Mouse (Mus musculus) ovary, postnatal 10 days (tissue): ENCODE measurements around the gene Pdzd2.

Experiments used
- DNase-seq: peaks from one replicate; pipeline ENCODE4 v3.0.0; 2022; ENCODE audit warnings: low spot score

Pdzd2 gene

DNA sequence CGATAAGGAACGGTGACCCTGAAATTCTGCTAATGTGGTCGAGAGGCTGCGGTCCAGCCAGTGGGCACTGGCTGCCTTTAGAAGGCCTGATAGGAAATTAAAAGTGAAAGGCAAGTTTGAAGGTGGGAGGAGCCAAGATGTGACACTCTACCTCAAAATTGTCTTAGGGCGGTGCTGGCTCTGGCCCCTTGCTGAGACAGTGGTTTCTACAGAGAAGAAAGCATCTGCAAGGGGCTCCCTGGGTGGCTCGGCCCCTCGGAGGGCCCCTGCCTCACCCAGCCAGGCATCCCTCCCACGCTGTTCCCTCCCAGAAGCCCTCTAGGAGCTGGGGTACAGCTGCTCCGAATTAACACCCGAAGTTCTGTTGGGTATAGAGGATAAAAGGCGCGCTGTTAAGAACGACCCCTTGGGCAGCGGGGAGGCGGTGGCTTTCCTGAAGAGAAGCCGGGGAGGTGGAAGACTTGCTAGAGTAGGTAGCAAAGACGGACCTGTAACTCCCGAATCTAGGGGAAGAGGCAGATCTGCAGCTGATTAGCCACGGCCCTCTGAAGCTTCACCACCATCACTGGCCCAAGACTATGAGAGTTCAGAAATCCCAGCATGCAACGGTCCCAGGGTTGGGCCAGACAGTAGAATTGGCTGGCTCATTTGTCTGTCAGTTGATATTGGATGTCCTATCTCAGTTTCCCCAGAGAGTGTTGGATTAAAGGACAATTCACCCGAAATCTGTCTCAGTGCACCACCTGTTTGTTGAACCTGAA is 71.8 kb downstream of the Pdzd2 start:
- no peak for DNase-seq

DNA sequence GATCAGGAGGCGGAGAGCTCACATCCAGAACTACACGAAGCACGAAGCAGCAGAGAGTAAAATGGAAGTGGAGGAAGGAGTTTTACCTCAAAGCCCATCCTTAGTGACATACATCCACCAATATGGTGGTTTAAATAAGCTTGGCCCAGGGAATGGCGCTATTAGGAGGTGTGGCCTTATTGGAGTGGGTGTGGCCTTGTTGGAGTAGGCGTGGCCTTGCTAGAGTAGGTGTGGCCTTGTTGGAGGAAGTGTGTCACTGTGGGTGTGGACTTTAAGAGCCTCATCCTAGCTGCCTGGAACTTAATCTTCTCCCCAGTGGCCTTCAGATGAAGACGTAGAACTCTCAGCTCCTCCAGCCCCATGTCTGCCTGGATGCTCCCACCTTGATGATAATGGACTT is 73.8 kb downstream of the Pdzd2 start:
- no peak for DNase-seq

DNA sequence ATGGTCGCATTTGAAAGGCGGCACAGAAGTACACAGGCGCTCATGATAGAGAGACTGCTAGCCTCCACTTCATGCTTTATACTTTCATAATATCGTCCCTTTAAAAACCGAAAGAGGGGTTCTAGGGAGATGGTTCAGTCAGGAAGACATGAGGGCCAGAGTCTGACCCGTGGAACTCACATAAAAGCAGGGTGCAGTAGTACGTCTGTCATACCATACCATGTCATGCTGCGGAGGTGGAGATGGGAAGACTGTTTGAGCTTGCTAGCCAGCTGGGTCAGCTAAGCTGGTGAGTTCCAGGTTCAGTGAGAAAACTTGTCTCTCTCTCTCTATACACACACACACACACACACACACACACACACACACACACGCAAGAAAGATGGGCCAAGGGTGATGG is 76.4 kb downstream of the Pdzd2 start:
- DNase-seq, result no peak

DNA sequence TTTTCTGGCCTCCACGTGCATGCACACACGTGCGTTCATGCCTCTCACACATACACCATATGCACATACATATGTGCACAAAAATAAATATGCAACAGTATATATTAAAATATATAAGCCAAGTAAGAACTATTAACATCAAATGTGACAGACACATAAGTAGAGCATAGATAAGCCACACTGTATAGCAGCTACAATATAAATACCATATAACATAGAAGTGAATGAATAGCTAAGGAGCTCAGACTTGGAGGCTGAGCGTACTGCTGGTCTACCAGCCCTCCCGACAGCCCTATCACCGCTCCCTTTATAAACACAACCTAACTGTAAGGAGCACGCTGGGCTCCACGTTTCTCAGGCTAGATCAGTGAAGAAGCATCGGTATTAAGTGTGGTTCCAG is 79.4 kb downstream of the Pdzd2 start:
- no peak for DNase-seq

DNA sequence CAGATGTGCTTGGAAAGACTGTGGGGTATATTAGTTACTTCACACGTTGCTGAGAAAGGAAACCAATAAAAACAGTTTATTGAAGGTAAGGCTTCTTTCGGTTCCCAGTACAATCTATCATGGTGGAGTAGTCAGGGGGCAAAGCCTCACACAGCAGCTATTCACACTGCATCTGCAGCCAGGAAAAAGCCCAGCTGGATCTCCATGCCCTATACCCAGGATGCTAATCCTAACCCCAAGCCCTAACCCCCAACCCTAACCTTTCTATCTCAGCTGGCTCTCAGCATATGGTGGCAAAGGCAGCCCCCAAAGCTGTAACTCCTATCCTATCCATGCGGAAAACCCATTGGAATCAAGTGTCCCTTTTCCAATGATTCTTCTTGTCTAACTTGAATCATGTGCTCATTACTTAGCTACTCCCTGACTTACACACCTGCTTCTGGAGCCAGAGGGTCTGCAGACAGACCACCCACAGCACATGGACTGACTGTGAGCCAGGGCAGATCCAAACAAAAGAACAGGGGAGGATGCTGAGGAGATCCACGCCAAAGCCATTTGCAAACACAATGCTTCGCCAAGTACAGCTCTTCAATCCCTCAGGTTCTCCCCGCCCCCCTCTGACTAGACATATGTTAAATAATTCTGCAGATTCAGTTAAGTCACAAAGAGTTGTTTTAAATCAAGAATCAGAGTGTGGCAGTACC is 83.6 kb downstream of the Pdzd2 start:
- DNase-seq, result no peak

DNA sequence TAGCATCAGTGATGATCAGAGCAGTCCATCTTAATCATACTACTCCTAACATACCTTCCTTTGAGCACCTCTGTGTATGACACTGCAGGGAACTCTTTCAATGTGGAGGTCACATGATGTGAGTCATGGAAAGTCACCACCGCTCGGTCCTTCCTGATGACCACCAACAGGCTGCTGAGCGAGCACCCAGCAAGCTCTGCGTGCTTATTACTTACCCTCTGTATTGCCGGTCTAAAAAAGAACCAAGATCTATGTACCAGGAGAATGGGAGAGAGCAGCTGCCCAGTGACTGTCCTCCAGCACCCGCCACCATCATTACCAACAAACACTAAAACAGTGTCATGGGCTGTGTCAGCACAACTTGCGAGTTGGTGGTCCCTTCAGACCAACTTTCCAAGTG is 84.4 kb downstream of the Pdzd2 start:
- no peak for DNase-seq

DNA sequence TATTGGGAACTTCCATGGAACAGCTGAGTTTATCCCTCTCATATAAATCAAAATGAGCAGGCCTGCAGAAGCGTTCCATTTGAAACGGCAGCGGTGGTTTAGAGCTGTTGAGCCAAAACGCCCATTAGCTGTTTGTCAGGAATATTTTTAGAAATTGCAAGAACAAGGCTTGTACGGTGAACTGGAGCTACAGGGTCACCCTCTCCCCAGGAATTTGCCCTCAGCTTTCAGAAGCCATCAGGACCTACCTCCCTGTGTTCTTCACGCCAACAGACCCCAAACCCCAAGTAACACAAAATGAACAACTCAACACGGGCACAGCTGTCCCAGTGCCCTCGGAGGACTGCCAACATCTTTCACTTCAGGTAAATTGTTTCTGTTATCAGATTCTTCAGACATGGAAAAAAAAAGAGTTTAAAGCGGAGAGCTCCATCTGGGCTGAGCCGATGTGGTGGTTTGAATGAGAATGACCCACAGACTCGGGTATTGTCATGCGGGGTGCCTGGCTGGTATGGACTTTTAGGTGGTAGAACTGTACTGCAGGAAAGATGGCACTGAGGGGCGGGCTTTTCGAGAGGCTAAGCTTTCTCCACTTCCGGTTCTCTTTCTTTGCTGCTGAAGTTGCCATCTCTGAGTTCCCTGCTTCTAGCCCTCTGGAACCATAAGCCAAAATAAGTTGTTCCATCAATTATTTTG is 87.2 kb downstream of the Pdzd2 start:
- DNase-seq, result no peak

DNA sequence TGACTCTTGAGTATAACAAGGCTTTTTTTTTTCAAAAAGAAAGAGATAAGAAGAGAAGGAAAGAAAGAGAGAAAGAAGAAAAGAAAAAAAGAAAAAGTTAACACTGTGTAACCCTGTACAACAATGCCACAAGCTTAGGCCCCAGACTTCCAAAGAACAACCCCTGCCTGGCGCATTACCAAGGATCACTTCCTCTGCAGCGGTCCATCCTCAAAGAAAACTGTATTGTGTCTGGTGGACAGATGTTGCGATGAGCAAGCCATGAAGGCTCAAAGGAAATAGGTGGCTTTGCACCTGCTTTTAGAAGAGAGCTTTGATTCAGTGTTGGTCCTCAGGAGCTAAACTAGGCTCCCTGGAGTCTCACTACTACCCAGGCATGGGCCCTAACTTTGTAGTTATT is 89.5 kb downstream of the Pdzd2 start:
- no peak for DNase-seq

DNA sequence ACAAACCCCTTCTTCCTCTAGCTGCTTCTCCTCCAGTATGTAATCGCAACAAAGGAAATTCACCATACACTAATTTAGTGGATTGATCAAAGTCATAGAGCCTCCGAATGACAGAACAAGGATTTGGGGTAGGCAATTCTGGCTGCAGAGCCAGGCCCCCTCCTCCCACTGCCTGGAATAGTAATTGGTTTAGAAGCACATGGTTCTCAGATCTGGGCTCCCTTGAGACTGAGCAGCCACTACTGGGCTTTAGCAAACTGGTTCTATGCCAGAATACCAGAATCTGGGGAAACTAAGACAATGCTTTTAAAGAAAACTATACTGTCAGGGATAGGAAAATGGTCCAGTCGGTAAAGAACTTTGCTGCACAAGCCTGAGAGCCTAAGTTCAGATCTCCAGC is 90.0 kb downstream of the Pdzd2 start:
- no peak for DNase-seq

DNA sequence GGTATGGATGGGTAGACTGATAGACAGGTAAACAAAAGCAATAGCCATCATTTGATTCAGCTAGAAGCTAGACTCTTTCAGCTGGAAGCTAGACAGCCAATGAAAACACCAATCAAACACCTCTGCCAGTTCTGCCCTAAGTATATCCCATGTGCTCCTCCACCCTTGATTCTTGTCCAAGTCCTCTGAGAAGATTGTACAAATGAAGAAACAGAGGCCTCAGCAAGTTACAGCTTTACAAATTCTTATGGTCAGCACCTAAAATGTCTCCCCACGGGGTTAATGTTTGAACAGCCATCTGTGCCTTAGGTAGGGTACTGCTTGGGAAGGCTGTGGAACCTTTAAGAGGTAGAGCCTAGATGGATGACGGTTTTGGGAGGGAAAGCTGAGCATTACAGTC is 90.6 kb downstream of the Pdzd2 start:
- no peak for DNase-seq

DNA sequence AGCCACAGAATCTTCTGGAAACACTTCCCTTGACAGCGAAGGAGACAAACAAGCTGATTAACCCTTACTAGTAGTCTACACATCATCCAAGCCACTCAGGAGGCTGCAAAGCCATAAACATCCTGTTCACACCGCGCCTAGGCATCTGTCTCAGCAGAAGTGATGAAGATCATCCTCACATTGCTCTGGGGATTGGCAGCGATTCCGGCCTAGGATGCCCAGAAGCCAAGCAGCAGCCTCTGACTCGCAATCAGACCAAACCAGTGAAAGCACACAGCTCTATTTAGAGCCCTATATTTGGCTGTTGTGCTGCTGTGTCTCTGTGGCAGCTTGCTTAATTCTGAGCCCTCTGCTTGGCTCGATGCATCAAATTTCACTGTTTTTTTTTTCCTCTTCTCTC is 99.0 kb downstream of the Pdzd2 start:
- no peak for DNase-seq

DNA sequence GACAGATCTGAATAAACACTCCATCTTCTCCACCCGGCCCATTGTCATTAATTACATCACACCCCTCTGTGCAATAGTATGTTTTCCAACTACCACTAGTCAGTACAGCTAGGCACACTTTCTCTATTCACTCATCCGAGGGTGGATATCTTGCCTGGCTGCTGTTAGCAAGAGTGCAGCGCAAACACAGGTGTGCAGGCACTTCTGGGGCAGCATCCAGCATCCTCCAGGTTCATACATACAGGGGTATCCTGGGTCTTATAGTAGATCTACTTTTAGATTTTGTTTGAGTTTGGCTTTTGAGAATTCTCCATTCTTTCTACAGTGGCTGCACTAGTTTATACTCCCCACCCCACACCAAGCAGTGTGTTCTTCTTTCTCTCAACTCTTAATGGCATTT is 99.9 kb downstream of the Pdzd2 start:
- DNase-seq, result no peak

DNA sequence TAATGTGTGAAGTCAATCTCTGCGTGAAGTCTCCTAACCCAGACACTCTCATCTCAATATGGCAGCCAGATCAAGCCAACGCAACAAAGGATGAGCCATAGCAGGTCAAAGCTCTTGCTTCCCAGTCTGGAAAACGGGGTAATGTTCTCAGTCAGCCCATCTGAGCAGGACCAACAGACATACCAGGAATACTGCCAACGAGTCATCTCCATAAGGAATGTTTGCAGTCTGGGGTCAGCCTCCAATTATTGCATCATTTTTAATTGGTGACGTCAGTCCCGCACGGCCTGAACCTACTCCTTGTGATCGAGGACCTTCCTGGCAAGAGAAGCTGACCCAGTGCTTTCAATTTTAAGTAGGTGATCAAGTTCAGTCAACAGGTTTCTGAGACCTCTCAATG is 100.5 kb downstream of the Pdzd2 start:
- DNase-seq, result no peak

DNA sequence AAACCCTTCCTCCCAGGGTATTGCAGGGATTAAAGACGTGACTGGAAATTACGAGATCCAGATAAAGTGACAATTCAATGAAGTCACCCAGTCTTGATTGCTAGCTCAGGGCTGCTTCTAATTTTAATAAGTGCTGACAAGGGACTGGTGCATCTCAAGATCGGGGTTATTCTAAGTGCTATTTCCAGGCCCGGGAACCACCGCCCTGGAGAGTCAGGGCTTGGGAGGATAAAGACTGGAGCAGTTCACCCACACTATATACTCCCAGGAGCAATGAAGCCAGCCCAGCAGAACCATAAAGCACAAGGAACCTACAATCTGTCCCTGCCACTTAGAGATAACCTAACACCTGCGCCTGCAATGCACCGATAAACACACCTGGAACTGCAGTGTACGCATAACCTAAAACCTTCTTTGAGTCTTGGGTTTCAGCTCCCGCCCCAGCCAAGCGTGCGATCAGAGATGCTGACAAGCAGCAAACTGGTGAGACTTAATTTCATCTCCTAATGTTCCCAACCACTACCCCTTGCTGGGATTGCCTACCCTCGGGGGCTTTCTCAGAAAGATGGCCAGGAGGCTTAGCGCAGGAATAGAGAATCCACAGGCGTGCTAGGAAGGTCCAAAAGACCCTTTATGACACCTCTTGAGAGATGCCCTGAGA is 101.2 kb downstream of the Pdzd2 start:
- no peak for DNase-seq

DNA sequence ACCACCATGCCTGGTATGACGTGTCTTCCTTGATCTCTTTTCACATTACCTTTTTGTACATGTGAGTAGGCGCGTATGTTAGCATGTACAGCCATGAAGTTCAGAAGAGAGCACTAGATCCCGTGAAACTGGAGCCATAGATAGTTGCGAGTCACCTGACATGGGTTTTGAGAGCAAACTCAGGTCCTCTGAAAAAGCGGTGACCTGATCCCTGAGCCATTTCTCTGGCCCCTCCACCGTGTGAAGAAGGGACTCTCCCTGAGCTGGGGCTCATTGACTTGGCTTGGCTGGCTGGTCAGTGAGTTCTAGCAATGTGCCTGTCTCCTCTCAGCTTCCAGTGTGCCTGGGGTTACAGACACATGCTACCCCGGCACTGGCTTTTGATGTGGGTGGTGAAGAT is 102.2 kb downstream of the Pdzd2 start:
- no peak for DNase-seq

DNA sequence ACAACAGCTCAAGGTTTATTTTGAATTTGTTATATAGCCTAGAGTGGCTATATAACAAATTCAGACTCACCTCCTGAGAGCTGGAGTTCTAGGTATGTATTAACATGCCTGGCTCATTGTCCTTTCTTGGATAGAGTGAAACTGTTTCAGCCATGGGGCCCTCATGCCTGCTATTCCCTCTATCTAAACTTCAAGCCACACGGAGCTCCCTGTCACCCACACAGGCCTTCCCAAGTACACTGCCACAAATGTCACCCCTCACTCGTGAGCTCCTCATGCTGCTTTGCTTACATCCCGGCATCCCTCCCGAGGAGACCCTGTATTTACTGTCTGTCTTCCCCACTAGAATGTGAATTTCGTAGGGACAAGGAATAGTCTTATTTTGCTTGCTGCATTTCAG is 103.3 kb downstream of the Pdzd2 start:
- no peak for DNase-seq

DNA sequence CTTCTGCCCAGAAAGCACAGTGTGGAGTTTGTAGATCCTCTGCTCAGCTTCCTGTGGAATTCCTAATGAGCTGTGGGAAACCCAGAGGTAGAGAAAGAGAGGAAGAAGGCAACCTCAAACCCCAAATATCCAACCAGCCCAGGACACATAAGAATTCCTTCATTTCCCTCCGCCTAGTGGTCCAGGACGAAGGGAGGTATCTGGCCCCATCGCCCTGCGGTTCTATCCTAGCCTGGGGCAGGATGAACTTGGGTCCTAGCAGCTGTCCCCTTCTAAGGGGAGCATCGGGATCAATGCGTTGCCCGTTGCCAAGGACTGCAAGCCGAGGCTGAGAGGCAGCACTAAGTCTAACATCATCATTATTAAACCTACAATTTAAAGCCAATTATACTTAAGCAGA is 104.8 kb downstream of the Pdzd2 start:
- no peak for DNase-seq

DNA sequence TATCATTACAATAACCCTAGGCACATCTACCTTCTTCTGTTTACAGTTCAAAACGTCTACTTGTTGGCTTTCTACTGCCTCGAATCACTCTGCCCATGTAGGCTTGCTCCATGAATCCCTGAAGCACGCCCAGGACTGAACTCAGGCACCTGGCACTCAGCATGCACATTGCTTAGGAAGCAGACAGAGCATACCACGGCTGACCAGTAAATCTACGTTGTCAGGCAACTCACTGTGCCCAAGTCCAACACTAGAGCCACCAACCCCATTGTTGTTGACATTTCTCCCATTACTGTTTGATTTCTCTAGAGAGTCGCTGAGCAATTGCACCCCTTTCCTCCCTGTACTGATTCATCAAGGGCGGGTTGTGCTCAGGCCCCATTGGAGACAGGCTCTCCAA is 110.6 kb downstream of the Pdzd2 start:
- DNase-seq, result no peak

DNA sequence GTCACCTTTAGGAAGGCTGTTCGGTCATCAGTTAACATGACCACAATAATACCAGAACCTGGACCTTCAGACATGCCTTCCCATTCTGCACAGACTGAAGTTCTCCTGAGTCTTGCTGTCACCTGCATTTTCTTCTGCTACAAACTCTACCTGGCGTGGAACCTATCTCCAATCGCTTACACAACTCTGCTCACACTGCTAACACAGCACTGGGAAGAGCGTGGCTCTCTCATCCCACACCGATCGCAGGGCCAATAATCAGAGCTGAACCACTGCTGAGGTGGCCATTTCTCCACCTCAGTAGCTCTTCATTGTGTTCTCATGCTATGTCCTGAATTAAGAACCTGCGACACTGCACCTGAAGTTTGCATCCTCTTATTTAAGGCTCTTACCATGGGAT is 111.3 kb downstream of the Pdzd2 start:
- no peak for DNase-seq

DNA sequence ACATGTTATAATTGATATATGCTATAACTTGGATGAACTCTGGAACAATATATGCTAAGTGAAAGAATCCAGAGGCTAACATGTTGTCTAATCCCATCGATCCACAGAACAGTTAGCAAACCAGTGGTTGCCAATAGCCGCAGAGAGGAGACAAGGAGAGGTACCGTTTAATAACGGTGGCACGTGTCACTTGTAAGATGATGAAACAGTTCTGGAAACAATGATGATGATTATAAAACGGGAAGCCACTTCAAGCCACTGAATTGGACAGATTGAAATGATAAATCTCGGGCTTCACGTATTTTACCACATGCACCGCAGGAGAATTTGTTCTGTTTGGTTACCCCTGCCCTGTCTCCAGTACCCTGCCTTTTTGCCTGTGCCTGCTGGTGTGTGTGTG is 112.8 kb downstream of the Pdzd2 start:
- no peak for DNase-seq

DNA sequence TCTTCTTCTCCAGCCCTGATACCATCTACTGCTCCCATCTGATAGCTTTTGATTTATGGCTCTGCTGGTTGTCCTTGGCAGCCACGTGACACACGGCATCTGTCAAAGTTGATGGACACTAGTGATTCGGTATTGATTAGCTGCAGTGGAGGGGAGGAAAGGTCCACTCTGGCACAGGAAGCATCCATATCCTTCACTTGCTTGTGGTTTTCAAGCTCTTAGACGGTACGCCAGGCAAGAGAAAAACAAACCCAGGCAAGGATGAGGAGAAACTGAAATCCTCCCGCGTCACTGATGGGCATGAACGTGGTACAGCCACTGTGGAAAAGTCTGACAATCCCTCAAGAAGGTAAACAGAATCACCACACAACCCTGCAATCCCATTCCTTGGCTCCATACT is 113.6 kb downstream of the Pdzd2 start:
- DNase-seq, result no peak

DNA sequence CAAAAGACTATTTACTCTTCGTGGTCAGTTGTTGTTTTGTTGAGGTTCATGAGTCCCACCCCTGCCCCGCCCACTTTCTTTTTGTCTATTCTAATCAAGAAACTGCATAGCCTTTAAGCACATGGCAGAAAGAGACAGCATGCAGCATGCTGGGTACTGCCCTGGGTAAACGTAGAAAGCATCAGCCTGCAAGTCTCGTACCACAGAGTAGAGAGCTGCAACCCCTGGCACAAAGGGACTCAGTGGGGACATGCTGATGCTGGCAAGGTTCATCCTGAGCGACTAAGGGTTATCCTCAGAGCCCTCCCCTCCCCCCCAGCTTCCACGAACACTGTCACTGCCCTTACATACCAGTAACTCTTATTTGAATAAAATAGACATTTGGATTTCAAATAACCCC is 114.2 kb downstream of the Pdzd2 start:
- no peak for DNase-seq

DNA sequence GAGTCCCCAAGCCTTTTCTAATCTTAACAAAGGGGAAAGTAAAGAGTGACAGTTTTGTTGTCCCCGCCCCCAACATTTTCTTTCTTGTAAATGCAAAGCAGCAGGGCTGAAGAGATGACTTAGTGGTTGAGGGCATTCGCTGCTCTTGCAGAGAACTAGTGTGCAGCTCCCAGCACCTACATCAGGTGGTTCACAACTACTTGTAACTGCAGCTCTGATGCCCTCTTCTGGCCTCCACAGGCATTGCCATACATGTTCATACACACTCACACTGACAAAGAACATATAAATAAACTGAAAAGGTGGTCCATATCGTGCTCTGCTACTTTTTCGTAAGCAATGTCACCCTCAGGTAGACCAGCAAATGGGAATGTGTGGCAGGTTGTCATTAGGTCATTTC is 116.2 kb downstream of the Pdzd2 start:
- no peak for DNase-seq
